Mouse (Mus musculus): ENCODE data around the gene St8sia4. TPM values are rescaled to one million over a fixed set of nuclear protein-coding genes. Genes with fewer than 3 reads are reported as not detected.
"Not testable (repeated sequence)": the region's sequence is repeated elsewhere in the genome, so short reads cannot be mapped to it uniquely, and the experiment has no call there.

St8sia4 gene
- polyA plus RNA-seq, 1 experiment, result 0.02 TPM

DNA sequence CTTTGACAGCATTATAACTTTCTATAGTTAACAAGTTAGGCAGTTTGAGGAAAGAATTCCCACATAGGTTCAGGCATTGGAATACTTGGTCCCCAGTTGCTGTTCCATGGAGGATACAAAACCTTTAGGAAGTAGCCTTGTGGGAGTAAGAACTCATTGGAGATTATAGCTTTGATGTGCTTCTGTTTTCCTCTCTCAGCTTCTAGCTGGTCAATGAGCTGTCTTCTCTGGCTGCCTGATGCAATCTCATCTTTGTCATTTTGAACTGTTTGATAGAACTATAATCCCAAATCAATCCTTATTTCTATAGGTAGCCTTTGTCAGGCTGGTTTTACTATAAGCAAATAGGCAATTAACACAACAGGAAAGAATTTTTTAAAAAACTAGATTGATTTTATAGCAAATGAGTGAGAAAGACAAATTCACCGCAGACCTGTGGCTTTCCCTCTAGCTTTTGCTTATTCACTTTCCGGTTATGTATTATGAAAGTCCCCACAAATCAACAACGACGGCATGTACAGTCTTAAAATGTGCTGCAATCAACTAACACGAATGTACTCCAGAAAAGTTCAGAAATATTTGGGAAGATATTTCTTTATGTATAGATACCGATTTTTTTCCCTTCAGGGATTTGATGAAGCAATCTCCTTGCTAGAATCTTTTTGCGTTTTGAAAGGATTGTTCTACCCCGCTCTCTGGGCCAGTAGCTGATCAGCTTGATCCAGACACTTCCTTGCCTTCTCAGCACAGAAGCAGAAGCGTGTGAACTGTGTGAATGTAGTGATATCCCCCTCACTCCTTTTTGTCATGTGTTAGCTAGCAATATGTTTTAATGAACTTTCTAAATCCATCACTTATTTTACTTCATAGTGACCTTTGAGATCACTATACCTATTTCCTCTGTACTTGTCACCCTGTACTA is 94.5 kb downstream of the St8sia4 start:
- H3K9me3 ChIP-seq (ENCODE audit: control insufficient read depth, low read length), result no peaks in the 10 kb centered on the region
- no peak overlapping the region for H3K4me3 ChIP-seq (replicated peaks)
- H3K4me1 ChIP-seq (ENCODE audit: control insufficient read depth), result no peaks in the 10 kb centered on the region
- H3K36me3 ChIP-seq (ENCODE audit: control insufficient read depth), result no peaks in the 10 kb centered on the region
- no peak for TF ChIP-seq GATA1 (IDR thresholded peaks at IDR 0.05; ENCODE audit: low read length)
- no peak for TF ChIP-seq TAL1 (IDR thresholded peaks at IDR 0.05; ENCODE audit: low read length)
- H3K27me3 ChIP-seq (ENCODE audit: control insufficient read depth), result no peaks in the 10 kb centered on the region

DNA sequence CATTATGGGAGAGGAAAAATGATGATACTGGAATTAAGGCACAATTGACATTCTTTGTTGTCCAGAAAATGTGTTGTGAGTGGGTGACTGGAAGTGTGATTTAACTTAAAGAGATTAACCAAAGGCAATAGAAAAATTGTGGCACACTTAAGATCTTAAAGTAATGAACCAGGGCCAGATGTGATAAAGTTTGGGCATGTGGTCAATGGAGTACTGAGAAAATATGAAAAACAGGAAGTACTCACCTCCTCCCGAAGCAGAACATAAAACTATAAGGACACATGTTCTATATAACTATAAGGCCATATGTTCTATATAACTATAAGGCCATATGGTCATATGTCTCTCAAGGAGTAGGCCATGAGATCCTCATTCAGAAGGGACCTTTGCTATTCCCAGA is 96.3 kb downstream of the St8sia4 start:
- Histone ChIP-seq H3K4me3 (replicated peaks) (no peak overlapping the region), H3K36me3 (ENCODE audit: control insufficient read depth) (no peaks in the 10 kb centered on the region), H3K9me3 (ENCODE audit: control insufficient read depth, low read length) (no peaks in the 10 kb centered on the region), H3K27me3 (ENCODE audit: control insufficient read depth) (no peaks in the 10 kb centered on the region), H3K4me1 (ENCODE audit: control insufficient read depth) (no peaks in the 10 kb centered on the region)
- TF ChIP-seq TAL1 (IDR thresholded peaks at IDR 0.05; ENCODE audit: low read length) (no peak), GATA1 (IDR thresholded peaks at IDR 0.05; ENCODE audit: low read length) (no peak)

DNA sequence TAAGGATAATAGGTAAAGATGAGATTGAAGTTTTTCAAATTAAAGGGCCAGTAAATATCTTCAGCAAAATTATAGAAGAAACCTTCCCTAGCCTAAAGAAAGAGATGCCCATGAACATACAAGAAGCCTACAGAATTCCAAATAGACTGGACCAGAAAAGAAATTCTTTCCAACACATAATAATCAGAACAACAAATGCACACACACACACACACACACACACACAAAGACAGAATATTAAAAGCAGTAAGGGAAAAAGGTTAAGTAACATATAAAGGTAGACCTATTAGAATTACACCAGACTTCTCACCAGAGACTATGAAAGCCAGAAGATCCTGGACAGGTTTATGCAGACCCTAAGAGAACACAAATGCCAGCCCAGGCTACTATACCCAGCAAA is 112.8 kb downstream of the St8sia4 start:
- H3K4me3 ChIP-seq (replicated peaks); H3K36me3 ChIP-seq (ENCODE audit: control insufficient read depth); H3K9me3 ChIP-seq (ENCODE audit: control insufficient read depth, low read length); H3K27me3 ChIP-seq (ENCODE audit: control insufficient read depth); H3K4me1 ChIP-seq (ENCODE audit: control insufficient read depth): not testable (repeated sequence)

DNA sequence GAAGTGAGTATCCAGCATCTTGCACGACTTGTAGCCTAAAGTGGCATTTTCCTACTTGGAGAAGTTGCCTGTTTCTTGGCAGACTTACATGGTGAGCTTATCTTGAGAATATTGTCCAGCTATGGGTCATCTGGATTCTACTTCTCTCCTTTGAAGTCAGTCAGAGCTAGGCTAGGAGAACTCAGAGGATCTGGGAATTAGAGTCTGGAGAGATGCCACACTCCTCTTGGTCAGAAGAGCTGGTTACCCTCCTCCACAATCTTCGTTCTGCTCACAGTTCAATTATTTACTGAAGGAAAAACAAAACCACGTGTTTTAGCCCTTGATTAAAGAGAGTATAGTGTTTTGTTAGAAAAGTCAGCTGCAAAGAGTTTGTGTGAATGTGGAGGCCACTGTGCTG is 125.9 kb downstream of the St8sia4 start:
- H3K36me3 ChIP-seq (ENCODE audit: control insufficient read depth), result no peaks in the 10 kb centered on the region
- peaks cover 5% of the 10 kb centered on the region; the same call in 1 of the 2 replicates for H3K9me3 ChIP-seq (ENCODE audit: control insufficient read depth, low read length)
- no peak for TF ChIP-seq TAL1 (IDR thresholded peaks at IDR 0.05; ENCODE audit: low read length)
- TF ChIP-seq GATA1 (IDR thresholded peaks at IDR 0.05; ENCODE audit: low read length), result no peak
- H3K4me1 ChIP-seq (ENCODE audit: control insufficient read depth), result no peaks in the 10 kb centered on the region
- H3K4me3 ChIP-seq (replicated peaks), result no peak overlapping the region
- H3K27me3 ChIP-seq (ENCODE audit: control insufficient read depth), result no peaks in the 10 kb centered on the region
